Mouse (Mus musculus) embryonic facial prominence, embryonic 14.5 days (tissue): ENCODE data around the gene Nrxn3. TPM values are rescaled to one million over a fixed set of nuclear protein-coding genes. Genes with fewer than 3 reads are reported as not detected.

Experiments
- ATAC-seq: fragments of 200-750 bp; cut with Nextera tagmentation; 2 replicates; pipeline ENCODE4 v1.8.0; 2017; ENCODE audit warnings: low read depth, moderate number of reproducible peaks, moderate TSS enrichment
- DNase-seq: peaks from one replicate; pipeline ENCODE4 v3.0.0-alpha.2; 2015; ENCODE audit warnings: low spot score
- H3K27ac ChIP-seq: fragments of 300-500 bp; sonication (generic); replicated peaks from 2 replicates; pipeline ENCODE4 v1.5.1; 2014; ENCODE audit warnings: low read depth, mild to moderate bottlenecking, low read length, moderate library complexity
- H3K27me3 ChIP-seq: fragments of 300-500 bp; sonication (generic); replicated peaks from 2 replicates; pipeline ENCODE4 v1.6.1; 2014; ENCODE audit warnings: low read length; ENCODE audit not compliant: control insufficient read depth, insufficient read depth
- H3K36me3 ChIP-seq: fragments of 300-500 bp; sonication (generic); 2 replicates; pipeline ENCODE4 v1.6.1; 2014; ENCODE audit warnings: low read length, mixed read lengths; ENCODE audit not compliant: control insufficient read depth, insufficient read depth
- H3K4me1 ChIP-seq: fragments of 300-500 bp; sonication (generic); 2 replicates; pipeline ENCODE4 v1.6.1; 2014; ENCODE audit warnings: antibody characterized with exemption, low read length; ENCODE audit not compliant: control insufficient read depth, insufficient read depth
- H3K4me2 ChIP-seq: fragments of 300-500 bp; sonication (generic); 2 replicates; pipeline ENCODE4 v1.6.1; 2014; ENCODE audit warnings: low read depth, mild to moderate bottlenecking, low read length, moderate library complexity, mixed read lengths
- H3K4me3 ChIP-seq: fragments of 300-500 bp; sonication (generic); 2 replicates; pipeline ENCODE4 v1.5.1; 2014; ENCODE audit warnings: low read depth, mild to moderate bottlenecking, low read length
- H3K9ac ChIP-seq: fragments of 300-500 bp; sonication (generic); 2 replicates; pipeline ENCODE4 v1.6.1; 2014; ENCODE audit warnings: low read depth, mild to moderate bottlenecking, low read length, moderate library complexity, mixed read lengths
- H3K9me3 ChIP-seq: fragments of 300-500 bp; sonication (generic); 2 replicates; pipeline ENCODE4 v1.6.1; 2016; ENCODE audit warnings: low read length; ENCODE audit not compliant: control insufficient read depth
- WGBS: fragments of 180-500 bp; shearing (Covaris S2); extraction: QIAGEN DNeasy Blood & Tissue Kit; methylation state at CpG from one replicate; pipeline ENCODE4 v1.1.7; 2014; 5-methylcytosine and 5-hydroxymethylcytosine counted together
- polyA plus RNA-seq: library from polyadenylated mRNA; unstranded; fragments of >200 nt; fragmentation: Nextera tagmentation; extraction: Ambion mirVana; gene quantifications from 2 replicates; pipeline ENCODE4 v1.2.1, GENCODE M21; 2014

Nrxn3 gene
- polyA plus RNA-seq, 1 experiment from 2014 or later: 2.6 TPM

DNA sequence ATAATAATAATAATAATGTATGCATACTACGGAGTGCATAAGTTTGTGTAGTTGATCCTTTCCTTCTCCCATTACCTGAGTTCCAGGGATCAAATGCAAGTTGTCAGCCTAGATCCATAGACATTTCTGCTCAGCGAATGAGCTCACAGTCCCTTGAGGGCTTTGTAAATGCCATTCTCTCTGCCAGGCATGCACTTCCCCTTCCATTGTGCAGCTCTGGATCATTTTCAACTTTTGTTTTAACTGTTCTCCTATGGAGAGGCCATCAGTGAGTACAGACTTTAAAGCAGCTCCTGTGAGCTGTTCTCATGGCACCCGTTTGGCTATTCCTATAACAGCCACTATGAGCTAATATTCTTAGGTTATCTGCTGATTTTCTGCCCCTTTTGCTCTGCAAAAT is 536.2 kb downstream of the Nrxn3 start:
- 72% methylated on average over 3 of the region's 3 CpGs for WGBS

DNA sequence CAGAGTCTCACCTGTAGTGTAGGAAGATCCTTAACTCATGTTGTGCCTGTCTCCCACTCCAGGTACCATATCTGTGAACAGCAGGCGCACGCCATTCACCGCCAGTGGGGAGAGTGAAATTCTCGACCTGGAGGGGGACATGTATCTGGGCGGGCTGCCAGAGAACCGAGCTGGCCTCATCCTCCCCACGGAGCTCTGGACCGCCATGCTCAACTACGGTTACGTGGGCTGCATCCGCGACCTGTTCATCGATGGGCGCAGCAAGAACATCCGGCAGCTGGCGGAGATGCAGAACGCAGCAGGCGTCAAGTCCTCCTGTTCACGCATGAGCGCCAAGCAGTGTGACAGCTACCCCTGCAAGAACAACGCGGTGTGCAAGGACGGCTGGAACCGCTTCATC is 537.4 kb downstream of the Nrxn3 start:
- DNase-seq (no peak), ATAC-seq (no peak)
- H3K4me2 ChIP-seq: no peak overlapping the region
- H3K9ac ChIP-seq: no peak overlapping the region
- no peaks in the 10 kb centered on the region for H3K9me3 ChIP-seq
- 88% methylated on average over 24 of the region's 24 CpGs for WGBS
- H3K4me1 ChIP-seq: no peaks in the 10 kb centered on the region
- no peak overlapping the region for H3K27ac ChIP-seq
- H3K4me3 ChIP-seq: no peak overlapping the region
- H3K36me3 ChIP-seq: no peaks in the 10 kb centered on the region
- no peaks in the 10 kb centered on the region for H3K27me3 ChIP-seq

More for the DNA sequence above, 536.2 kb downstream of the Nrxn3 start:
- Histone ChIP-seq H3K9me3 (no peaks in the 10 kb centered on the region), H3K36me3 (no peaks in the 10 kb centered on the region), H3K27ac (no peak overlapping the region), H3K4me1 (no peaks in the 10 kb centered on the region), H3K4me2 (no peak overlapping the region), H3K27me3 (no peaks in the 10 kb centered on the region), H3K9ac (no peak overlapping the region), H3K4me3 (no peak overlapping the region)
- peak; percentile 70; the same call in 1 of the 2 replicates for ATAC-seq
- peak; percentile 28 for DNase-seq

DNA sequence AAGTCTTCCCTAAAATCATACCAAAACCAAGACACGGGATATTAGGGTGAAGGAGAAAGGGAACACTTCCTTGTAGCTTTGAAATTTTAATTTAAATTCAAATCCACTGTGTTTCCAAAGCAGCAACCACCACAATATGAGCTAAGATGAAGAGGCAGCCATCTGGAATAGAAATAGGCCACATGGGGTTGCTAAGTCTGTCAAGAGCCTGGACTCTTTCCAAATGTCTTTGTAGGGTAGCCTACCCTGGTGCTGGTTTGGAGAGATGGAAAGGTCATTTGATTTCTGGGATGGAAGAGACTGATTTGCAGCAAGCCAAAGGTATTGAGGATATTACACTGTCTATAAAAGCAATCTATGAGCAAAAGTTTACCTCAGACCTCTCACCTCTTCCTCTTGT is 539.6 kb downstream of the Nrxn3 start:
- Histone ChIP-seq H3K9ac (no peak overlapping the region), H3K4me2 (no peak overlapping the region), H3K27ac (no peak overlapping the region), H3K4me3 (no peak overlapping the region), H3K9me3 (no peaks in the 10 kb centered on the region), H3K27me3 (no peaks in the 10 kb centered on the region), H3K4me1 (no peaks in the 10 kb centered on the region), H3K36me3 (no peaks in the 10 kb centered on the region)
- 79% methylated on average over 1 of the region's 1 CpGs for WGBS
- DNase-seq (no peak), ATAC-seq (no peak)

DNA sequence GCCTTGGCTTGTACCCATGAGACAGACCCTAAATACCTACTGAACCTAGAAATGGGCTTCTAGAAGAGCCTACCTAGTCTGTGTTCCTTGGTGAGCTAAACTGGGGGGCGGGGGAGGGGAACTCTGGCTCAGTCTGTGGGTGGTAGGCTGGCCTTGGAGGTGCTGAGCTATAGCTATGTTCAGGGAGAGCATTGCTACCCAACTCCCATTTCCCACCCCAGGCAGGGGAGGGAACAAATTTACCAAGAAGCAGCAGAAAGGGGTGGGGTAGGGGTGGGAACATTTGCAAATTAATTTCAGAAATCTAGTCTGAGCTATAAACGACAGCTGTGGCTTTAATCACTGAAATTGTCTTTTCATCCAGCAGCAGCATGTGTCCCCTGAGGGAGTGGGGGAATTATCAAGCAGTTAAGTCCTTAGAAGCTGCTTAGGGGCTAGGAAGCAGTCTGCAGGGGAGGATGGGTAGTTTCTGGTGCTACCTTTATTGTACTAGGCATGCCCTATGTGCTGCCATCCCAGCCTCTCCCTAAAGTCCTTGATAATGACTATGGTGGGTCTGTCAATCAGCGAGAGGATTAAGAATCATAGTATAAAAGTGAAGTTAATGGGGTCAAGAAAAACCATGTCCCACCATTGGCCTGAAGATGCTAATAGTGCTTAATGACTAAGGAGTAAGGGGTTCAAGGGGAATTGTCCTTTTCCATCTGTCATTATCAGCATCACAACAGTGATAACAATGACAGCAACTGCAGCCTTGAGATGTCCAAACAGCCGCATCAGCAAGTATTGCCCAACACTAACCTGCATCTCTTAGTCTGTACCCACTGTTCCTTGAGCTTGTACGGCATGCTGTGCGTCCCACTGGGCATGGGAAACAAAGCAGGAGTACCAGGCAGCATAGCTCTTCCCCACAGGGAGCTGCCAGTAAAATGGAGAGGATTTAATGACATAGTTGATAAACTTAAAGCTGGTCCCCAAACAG is 560.0 kb downstream of the Nrxn3 start:
- H3K27ac ChIP-seq: no peak overlapping the region
- 64% methylated on average over 6 of the region's 6 CpGs for WGBS

DNA sequence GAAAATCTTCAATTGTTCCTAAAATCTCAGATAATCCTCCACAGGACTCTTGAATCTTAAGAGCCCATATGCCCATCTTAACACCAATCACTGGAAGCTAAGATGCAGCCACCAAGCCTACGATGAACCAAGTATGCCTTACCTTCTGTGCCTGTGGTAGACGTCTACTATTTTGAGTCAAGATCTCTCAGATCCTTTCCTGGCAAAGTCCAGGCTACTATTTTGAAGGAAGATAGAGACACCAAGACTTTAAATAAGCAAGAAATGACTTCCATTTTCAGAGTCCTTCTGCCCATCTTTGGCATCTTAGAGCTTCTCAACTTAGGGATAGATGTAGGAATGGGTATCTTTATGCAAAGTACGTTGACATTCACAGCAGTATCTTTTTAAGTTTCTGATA is 561.7 kb downstream of the Nrxn3 start:
- DNase-seq (no peak), ATAC-seq (no peak)
- H3K4me2 ChIP-seq: no peak overlapping the region
- WGBS: 89% methylated on average over 3 of the region's 3 CpGs
- peaks cover 15% of the 10 kb centered on the region; the same call in 1 of the 2 replicates for H3K4me1 ChIP-seq
- H3K27ac ChIP-seq: no peak overlapping the region
- no peak overlapping the region for H3K4me3 ChIP-seq
- H3K9ac ChIP-seq: no peak overlapping the region
- no peaks in the 10 kb centered on the region for H3K9me3 ChIP-seq
- H3K36me3 ChIP-seq: no peaks in the 10 kb centered on the region
- no peaks in the 10 kb centered on the region for H3K27me3 ChIP-seq

More for the DNA sequence above, 560.0 kb downstream of the Nrxn3 start:
- no peaks in the 10 kb centered on the region for H3K36me3 ChIP-seq
- H3K4me1 ChIP-seq: peaks cover 15% of the 10 kb centered on the region; the same call in 1 of the 2 replicates
- H3K27me3 ChIP-seq: no peaks in the 10 kb centered on the region
- DNase-seq: peak; percentile 66
- no peak overlapping the region for H3K4me3 ChIP-seq
- ATAC-seq: peak; percentile 47; the same call in 1 of the 2 replicates
- H3K9ac ChIP-seq: no peak overlapping the region
- H3K9me3 ChIP-seq: no peaks in the 10 kb centered on the region
- H3K4me2 ChIP-seq: no peak overlapping the region

DNA sequence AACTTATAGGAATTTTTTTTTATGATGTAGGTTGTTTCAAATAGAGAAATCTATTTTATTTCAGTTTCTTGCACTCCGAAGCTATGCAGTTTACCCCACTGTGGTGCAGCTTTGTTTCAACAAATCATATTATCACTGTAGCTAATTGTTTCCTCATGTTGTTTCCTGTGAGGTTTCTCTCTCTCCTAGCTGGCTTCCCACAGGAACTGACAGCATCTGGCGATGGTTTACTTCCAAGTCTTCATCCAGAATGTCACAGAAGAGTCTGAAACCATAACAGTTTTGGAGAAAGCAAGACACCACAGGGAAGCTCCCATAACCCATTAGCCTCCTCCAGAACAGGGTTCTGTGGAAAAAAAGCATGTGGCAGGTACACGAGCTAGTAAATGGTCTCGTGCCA is 564.4 kb downstream of the Nrxn3 start:
- no peaks in the 10 kb centered on the region for H3K36me3 ChIP-seq
- peaks cover 15% of the 10 kb centered on the region; the same call in 1 of the 2 replicates for H3K4me1 ChIP-seq
- no peaks in the 10 kb centered on the region for H3K9me3 ChIP-seq
- H3K9ac ChIP-seq: no peak overlapping the region
- H3K4me3 ChIP-seq: no peak overlapping the region
- DNase-seq: peak; percentile 78
- H3K27ac ChIP-seq: no peak overlapping the region
- H3K27me3 ChIP-seq: no peaks in the 10 kb centered on the region
- peak; percentile 55; the same call in 1 of the 2 replicates for ATAC-seq
- 24% methylated on average over 4 of the region's 4 CpGs for WGBS
- H3K4me2 ChIP-seq: no peak overlapping the region

DNA sequence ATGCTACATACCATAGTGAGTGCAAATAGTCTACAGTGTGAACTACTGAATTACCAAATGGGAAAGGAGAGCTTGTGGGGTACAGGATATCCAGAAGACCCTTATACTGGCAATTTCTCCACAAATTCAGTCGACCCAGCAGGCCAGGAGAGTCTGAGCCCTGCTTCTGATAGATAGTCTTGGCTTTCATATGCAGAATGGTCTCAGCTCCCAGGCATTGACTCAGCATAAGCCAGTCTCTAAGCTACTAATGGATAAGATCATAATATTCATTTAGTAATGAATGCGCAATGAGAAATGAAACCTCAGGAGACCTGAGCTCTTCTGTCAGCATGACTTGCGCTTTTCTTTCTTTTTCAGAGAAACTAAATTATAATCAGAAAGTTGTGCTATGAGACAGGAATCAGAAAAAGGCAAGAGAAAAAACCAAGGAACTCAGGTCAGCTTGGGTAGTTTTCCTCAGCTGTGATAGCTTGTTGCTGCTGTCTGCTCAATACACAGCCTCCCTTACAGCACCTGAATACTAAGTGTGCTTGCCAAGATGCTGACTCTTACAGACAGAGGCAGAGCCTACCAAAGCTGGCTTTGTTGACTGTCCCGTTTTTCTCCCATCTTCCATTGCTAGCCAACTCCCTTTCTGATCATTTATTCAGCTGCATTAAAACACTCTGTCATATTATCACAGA is 567.1 kb downstream of the Nrxn3 start:
- 68% methylated on average over 4 of the region's 4 CpGs for WGBS
- no peak for DNase-seq

DNA sequence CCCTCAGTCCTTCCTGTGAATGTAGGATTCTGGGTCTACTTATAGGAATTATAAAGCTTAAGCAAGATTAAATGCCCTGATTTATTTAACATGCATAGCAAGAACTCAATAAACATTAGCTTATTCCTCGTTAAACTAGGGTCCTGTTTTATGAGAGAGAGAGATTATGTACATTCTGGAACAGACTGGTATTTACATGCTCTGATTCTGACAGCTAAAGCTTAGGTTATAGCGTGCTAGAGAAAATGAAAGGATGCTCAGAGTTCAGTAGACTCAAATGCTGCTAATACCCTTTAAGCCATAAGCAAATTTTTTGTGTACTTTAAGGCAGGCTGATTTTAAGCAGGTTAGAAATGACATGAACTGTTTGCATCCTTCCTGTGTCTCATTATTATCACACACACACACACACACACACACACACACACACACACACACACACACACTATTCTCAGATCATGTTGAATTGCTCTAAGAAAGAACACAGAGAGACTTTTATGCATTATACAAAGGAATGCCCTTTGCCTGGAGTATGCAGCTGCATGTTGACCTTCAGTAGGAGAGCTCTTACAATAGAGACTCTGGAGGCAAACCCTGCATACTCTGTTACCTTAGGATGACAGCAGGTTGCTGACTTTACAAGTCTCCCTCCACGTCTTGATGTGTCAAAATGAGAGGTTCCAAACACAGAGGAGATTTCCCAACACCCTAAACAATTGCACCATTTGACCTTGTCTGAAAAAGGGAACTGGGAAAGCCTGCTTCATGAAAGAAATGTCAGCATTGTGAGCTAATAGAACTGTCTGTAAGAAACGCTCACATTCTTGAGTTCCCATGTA is 568.3 kb downstream of the Nrxn3 start:
- no peaks in the 10 kb centered on the region for H3K9me3 ChIP-seq
- H3K4me3 ChIP-seq: no peak overlapping the region
- no peak overlapping the region for H3K27ac ChIP-seq
- ATAC-seq: 0 out of 2 replicates have a peak, but pooled peaks have one; percentile 41
- peaks cover 15% of the 10 kb centered on the region; the same call in 1 of the 2 replicates for H3K4me1 ChIP-seq
- H3K9ac ChIP-seq: no peak overlapping the region
- no peaks in the 10 kb centered on the region for H3K27me3 ChIP-seq
- H3K4me2 ChIP-seq: no peak overlapping the region
- DNase-seq: peak; percentile 10
- no peaks in the 10 kb centered on the region for H3K36me3 ChIP-seq
- WGBS: 41% methylated on average over 4 of the region's 4 CpGs

More for the DNA sequence above, 567.1 kb downstream of the Nrxn3 start:
- Histone ChIP-seq H3K9me3 (no peaks in the 10 kb centered on the region), H3K36me3 (no peaks in the 10 kb centered on the region), H3K27ac (no peak overlapping the region), H3K9ac (no peak overlapping the region), H3K4me2 (no peak overlapping the region), H3K4me1 (peaks cover 15% of the 10 kb centered on the region; the same call in 1 of the 2 replicates), H3K4me3 (no peak overlapping the region), H3K27me3 (no peaks in the 10 kb centered on the region)
- ATAC-seq: no peak
